Mouse (Mus musculus) lung, postnatal 0 days (tissue): Measurements from ENCODE around the gene Gatc.

Experiments
- CTCF ChIP-seq: IDR thresholded peaks from 2 replicates; pipeline ENCODE4 v1.5.1; 2016; ENCODE audit warnings: antibody characterized with exemption, mild to moderate bottlenecking
- EP300 ChIP-seq: IDR thresholded peaks from 2 replicates; pipeline ENCODE4 v1.6.1; 2016; ENCODE audit warnings: antibody characterized with exemption, mild to moderate bottlenecking, control low read depth

DNA sequence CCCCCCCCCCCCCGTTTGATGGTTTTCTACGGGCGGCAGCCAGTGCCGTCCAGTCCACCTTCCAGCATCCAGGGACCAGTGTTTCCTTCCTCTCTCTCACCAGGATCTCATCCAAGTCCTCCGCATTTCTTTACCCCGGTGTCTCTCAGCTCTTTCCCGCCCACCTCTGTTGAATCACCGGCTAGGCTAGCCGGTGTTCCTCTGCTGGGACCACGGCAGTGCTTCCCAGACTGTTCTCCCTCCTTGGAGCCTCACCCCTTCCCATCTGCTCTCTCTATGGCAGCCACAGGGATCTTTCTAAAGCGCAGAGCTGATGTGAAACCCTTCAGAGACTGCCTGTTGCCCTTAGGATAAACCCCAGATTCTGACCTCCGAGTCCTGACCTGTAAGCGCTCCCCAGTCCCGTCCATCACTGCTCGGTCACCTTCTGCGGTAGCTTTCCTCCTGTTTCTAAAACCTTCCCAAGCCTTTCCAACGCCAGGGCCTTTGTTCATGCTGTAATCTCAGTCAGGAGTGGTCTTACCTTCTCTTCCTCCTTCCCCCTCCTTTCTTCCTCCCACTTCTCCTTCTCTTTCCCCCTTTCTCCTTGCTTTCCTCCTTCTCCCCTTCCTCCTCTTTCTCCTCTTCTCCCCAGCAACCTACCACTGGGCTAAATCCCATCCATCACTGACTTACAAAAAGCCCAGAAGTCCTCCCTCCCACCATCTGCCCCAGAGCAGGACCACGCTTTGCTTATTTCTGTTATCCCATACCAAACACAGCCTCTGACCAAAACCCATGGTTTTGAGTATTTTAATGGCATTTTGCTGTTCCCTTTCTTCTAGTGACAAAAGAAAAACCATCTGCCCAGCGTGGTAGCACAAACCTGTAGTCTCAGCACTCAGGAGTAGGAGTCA is 22.1 kb upstream of the Gatc start:
- TF ChIP-seq CTCF, result no peak
- TF ChIP-seq EP300, result no peak
